Mouse (Mus musculus): ENCODE results near the gene Elf5. TPM values are rescaled to one million over a fixed set of nuclear protein-coding genes. Genes with fewer than 3 reads are reported as not detected.

Elf5 gene
- polyA plus RNA-seq, 1 experiment = not detected

DNA sequence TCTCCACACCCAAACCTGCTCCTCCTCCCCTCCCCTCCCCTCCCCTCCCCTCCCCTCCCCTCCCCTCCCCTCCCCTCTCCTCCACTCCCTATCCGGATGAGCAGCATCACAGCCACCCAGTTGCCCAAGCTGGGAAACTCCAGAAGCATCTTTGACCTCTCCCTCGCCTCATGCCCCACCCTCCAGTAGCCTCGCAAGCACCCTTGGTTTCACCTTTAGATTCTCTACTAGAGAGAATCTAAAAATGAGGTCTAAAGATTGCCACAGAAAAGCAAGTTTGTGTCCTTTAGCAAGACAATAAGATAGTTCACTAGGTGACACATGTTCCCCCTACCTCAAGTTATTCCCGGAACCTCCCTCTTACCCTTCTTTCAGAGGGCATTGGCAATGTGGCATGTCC, 19.9 kb upstream of the Elf5 start:
- Histone ChIP-seq H3K4me1 (ENCODE audit: control insufficient read depth, insufficient read depth, low read length) (no peaks in the 10 kb centered on the region), H3K4me3 (ENCODE audit: control insufficient read depth, low read depth, low read length) (no peak overlapping the region), H3K27ac (ENCODE audit: control insufficient read depth, insufficient read depth, low read depth, low read length) (no peak overlapping the region), H3K36me3 (ENCODE audit: control insufficient read depth, insufficient read depth, low read length) (no peaks in the 10 kb centered on the region), H3K27me3 (ENCODE audit: control insufficient read depth, insufficient read depth, low read length) (no peaks in the 10 kb centered on the region)
- TF ChIP-seq POLR2A (IDR thresholded peaks at IDR 0.05; ENCODE audit: control insufficient read depth, low read depth, low read length) (no peak), CTCF (IDR thresholded peaks at IDR 0.05; ENCODE audit: control insufficient read depth, insufficient read depth, insufficient replicate concordance, low read depth, low read length) (no peak)

DNA sequence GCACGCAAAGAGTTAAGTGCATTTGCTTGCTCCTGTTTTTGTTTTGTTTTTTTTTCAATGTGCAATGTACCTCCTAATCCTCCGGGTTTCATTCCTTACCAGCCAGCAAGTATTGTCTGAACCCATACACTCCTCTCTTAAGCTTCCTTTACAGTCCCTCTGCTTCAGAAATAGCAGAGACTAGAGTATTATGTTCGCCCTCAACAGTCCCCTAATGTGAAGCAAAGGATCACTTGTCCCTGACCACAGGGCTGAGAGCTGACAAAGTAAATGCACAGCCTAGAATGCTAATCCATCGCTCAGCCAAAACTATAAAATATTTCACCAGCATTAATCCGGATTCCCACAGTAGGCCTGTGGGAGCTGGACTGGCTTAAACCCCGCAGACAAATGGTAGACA, 13.4 kb upstream of the Elf5 start:
- H3K4me1 ChIP-seq (ENCODE audit: control insufficient read depth, insufficient read depth, low read length) = no peaks in the 10 kb centered on the region
- no peak overlapping the region for H3K4me3 ChIP-seq (ENCODE audit: control insufficient read depth, low read depth, low read length)
- no peak overlapping the region for H3K27ac ChIP-seq (ENCODE audit: control insufficient read depth, insufficient read depth, low read depth, low read length)
- TF ChIP-seq CTCF (IDR thresholded peaks at IDR 0.05; ENCODE audit: control insufficient read depth, insufficient read depth, insufficient replicate concordance, low read depth, low read length) = no peak
- TF ChIP-seq POLR2A (IDR thresholded peaks at IDR 0.05; ENCODE audit: control insufficient read depth, low read depth, low read length) = no peak
- no peaks in the 10 kb centered on the region for H3K36me3 ChIP-seq (ENCODE audit: control insufficient read depth, insufficient read depth, low read length)
- no peaks in the 10 kb centered on the region for H3K27me3 ChIP-seq (ENCODE audit: control insufficient read depth, insufficient read depth, low read length)

DNA sequence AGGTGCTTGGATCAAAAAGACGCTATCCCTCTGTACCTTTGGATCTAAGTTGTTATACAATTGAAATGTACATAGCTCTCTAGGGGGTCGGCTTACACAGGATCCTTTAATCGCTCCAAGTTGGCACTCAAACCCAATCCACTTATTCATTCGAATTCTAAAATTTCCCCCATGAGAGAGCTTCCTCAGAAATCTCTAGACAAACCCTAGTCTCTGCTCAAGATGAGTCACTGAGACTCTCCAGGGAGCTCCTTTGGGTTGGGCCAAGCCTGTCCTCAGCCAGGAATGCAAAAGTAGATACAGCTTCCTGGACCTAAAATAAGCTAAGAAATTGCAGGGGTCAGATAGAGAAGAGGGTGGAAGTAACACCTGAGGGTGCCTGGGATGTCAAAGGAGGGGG, 10.8 kb upstream of the Elf5 start:
- H3K27ac ChIP-seq (ENCODE audit: control insufficient read depth, insufficient read depth, low read depth, low read length) = no peak overlapping the region
- H3K4me3 ChIP-seq (ENCODE audit: control insufficient read depth, low read depth, low read length) = no peak overlapping the region
- no peaks in the 10 kb centered on the region for H3K4me1 ChIP-seq (ENCODE audit: control insufficient read depth, insufficient read depth, low read length)
- H3K27me3 ChIP-seq (ENCODE audit: control insufficient read depth, insufficient read depth, low read length) = no peaks in the 10 kb centered on the region
- no peaks in the 10 kb centered on the region for H3K36me3 ChIP-seq (ENCODE audit: control insufficient read depth, insufficient read depth, low read length)
- TF ChIP-seq CTCF (IDR thresholded peaks at IDR 0.05; ENCODE audit: control insufficient read depth, insufficient read depth, insufficient replicate concordance, low read depth, low read length) (no peak), POLR2A (IDR thresholded peaks at IDR 0.05; ENCODE audit: control insufficient read depth, low read depth, low read length) (no peak)

DNA sequence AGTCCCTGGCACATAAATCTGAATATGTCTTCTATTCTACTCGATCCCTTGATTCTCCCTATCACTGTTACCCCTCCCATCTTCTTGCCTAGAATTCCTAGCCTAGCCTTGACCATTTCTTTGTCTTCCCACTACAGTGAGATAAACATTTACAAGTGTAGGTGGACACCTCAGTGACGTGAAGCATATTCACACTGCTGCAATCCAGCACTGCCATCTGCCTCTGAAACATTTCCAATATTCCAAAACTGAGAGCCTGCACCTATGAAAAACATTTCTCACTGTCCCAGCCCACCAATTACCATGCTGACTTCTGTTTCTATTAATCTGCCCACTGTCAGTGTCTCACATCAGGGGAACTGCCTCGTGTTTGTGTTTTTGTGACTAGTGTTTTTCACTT, 5.2 kb upstream of the Elf5 start:
- TF ChIP-seq CTCF (IDR thresholded peaks at IDR 0.05; ENCODE audit: control insufficient read depth, insufficient read depth, insufficient replicate concordance, low read depth, low read length) (no peak), POLR2A (IDR thresholded peaks at IDR 0.05; ENCODE audit: control insufficient read depth, low read depth, low read length) (no peak)
- Histone ChIP-seq H3K27ac (ENCODE audit: control insufficient read depth, insufficient read depth, low read depth, low read length) (no peak overlapping the region), H3K36me3 (ENCODE audit: control insufficient read depth, insufficient read depth, low read length) (no peaks in the 10 kb centered on the region), H3K4me3 (ENCODE audit: control insufficient read depth, low read depth, low read length) (no peak overlapping the region), H3K4me1 (ENCODE audit: control insufficient read depth, insufficient read depth, low read length) (no peaks in the 10 kb centered on the region), H3K27me3 (ENCODE audit: control insufficient read depth, insufficient read depth, low read length) (no peaks in the 10 kb centered on the region)

DNA sequence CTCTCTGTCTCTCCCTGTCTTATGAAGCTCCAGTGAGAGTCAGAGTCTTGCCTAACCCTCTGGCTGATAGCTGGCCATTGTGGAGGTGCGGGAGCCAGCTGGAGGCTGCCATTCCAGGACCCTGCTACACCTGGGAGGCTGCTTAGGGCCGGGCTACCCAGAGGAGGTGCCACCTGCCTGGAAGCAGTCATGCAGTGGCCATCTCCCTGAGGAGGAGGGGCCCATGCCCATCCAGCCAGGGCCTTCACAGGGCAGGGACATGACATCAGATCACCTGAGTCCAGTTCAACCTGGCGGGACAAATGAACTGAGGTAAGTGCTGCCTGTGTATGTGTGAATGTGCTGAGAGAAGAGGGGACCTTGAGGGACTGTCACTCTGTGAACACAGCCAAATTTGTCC, 328 bp downstream of the Elf5 start:
- Histone ChIP-seq H3K27ac (ENCODE audit: control insufficient read depth, insufficient read depth, low read depth, low read length) (no peak overlapping the region), H3K36me3 (ENCODE audit: control insufficient read depth, insufficient read depth, low read length) (no peaks in the 10 kb centered on the region), H3K27me3 (ENCODE audit: control insufficient read depth, insufficient read depth, low read length) (no peaks in the 10 kb centered on the region), H3K4me1 (ENCODE audit: control insufficient read depth, insufficient read depth, low read length) (no peaks in the 10 kb centered on the region), H3K4me3 (ENCODE audit: control insufficient read depth, low read depth, low read length) (no peak overlapping the region)
- TF ChIP-seq POLR2A (IDR thresholded peaks at IDR 0.05; ENCODE audit: control insufficient read depth, low read depth, low read length) (no peak), CTCF (IDR thresholded peaks at IDR 0.05; ENCODE audit: control insufficient read depth, insufficient read depth, insufficient replicate concordance, low read depth, low read length) (no peak)

DNA sequence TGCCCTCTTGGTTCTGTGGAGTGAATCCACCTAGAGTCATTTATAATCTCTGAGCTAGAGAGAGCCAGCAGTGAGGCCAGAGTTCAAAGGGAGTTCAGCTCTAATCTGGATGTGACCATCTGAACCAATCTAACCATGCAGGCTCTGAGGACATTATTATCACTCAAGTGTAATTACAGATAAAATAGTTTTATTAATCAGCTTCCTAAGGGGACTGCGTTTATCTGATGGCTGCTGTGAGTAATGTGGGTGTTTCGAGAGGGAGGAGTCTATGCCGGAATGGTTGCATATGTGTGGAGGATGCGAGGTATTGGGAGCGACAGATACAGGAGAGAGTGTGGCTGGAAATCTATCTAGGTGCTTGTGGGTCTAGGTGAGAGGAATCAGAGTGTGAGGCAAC, 1.9 kb downstream of the Elf5 start:
- no peaks in the 10 kb centered on the region for H3K4me1 ChIP-seq (ENCODE audit: control insufficient read depth, insufficient read depth, low read length)
- no peak overlapping the region for H3K4me3 ChIP-seq (ENCODE audit: control insufficient read depth, low read depth, low read length)
- TF ChIP-seq POLR2A (IDR thresholded peaks at IDR 0.05; ENCODE audit: control insufficient read depth, low read depth, low read length) (no peak), CTCF (IDR thresholded peaks at IDR 0.05; ENCODE audit: control insufficient read depth, insufficient read depth, insufficient replicate concordance, low read depth, low read length) (no peak)
- no peak overlapping the region for H3K27ac ChIP-seq (ENCODE audit: control insufficient read depth, insufficient read depth, low read depth, low read length)
- H3K27me3 ChIP-seq (ENCODE audit: control insufficient read depth, insufficient read depth, low read length) = no peaks in the 10 kb centered on the region
- H3K36me3 ChIP-seq (ENCODE audit: control insufficient read depth, insufficient read depth, low read length) = no peaks in the 10 kb centered on the region

DNA sequence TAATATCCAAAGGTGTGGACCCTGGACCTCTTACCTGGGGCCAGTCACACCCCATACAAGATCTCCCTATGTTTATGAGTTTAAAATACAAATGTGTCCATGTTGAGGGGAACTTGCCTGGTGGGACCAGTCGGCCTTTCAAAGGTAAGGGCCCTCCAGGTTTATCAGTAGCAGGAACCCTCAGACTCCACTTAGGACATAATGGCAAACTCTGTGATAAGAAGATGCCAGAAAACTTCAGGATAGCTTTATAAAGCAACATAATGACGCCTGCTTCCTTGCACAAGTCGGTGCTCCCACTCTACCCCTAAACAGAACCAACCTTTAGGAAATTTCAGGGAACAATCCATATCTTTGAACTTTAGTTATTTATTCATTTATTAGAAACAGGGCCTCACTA, 4.3 kb downstream of the Elf5 start:
- H3K4me3 ChIP-seq (ENCODE audit: control insufficient read depth, low read depth, low read length) = no peak overlapping the region
- no peaks in the 10 kb centered on the region for H3K4me1 ChIP-seq (ENCODE audit: control insufficient read depth, insufficient read depth, low read length)
- no peak for TF ChIP-seq POLR2A (IDR thresholded peaks at IDR 0.05; ENCODE audit: control insufficient read depth, low read depth, low read length)
- no peak for TF ChIP-seq CTCF (IDR thresholded peaks at IDR 0.05; ENCODE audit: control insufficient read depth, insufficient read depth, insufficient replicate concordance, low read depth, low read length)
- H3K27me3 ChIP-seq (ENCODE audit: control insufficient read depth, insufficient read depth, low read length) = no peaks in the 10 kb centered on the region
- no peak overlapping the region for H3K27ac ChIP-seq (ENCODE audit: control insufficient read depth, insufficient read depth, low read depth, low read length)
- no peaks in the 10 kb centered on the region for H3K36me3 ChIP-seq (ENCODE audit: control insufficient read depth, insufficient read depth, low read length)

Data from testis, adult 2 months (tissue).